8 mouse cellular contexts compared by ENCODE assay signal in genomic region chr5:63969476-63970112, GRCm38 (mm10). TPM values are rescaled to one million over a fixed set of nuclear protein-coding genes. Genes with fewer than 3 reads are reported as not detected.
DNase-seq lines count a peak whose midpoint lies in the region; ATAC-seq lines count a peak whose summit lies in the region.

No protein-coding gene starts in this region.

- peak overlapping the region; percentile 63 for H3K4me2 ChIP-seq in embryonic facial prominence, embryonic 12.5 days (replicated peaks)
- H3K4me2 ChIP-seq in intestine, embryonic 16.5 days (ENCODE audit: low read depth, low read length) = peak overlapping the region; percentile 51
- H3K4me2 ChIP-seq in neural tube, embryonic 13.5 days = peak overlapping the region; percentile 84

- peak; percentile 21; the same call in 1 of the 2 replicates for ATAC-seq in cerebellum, adult (ENCODE audit: insufficient number of reproducible peaks, low FRiP score, low TSS enrichment)
- ATAC-seq in embryonic facial prominence, embryonic 12.5 days (ENCODE audit: insufficient number of reproducible peaks, insufficient read depth, low FRiP score, low TSS enrichment) = no peak
- no peak for ATAC-seq in intestine, embryonic 16.5 days
- ATAC-seq in neural tube, embryonic 13.5 days (ENCODE audit: low read depth) = no peak

- H3K4me1 ChIP-seq in embryonic facial prominence, embryonic 12.5 days = peaks cover 20% of the 10 kb centered on the region
- H3K4me1 ChIP-seq in intestine, embryonic 16.5 days (ENCODE audit: control insufficient read depth, insufficient read depth, low read length) = peaks cover 29% of the 10 kb centered on the region
- peaks cover 28% of the 10 kb centered on the region for H3K4me1 ChIP-seq in neural tube, embryonic 13.5 days (replicated peaks)

- no peaks in the 10 kb centered on the region for H3K9me3 ChIP-seq in embryonic facial prominence, embryonic 12.5 days
- H3K9me3 ChIP-seq in intestine, embryonic 16.5 days (ENCODE audit: control insufficient read depth, low read length) = no peaks in the 10 kb centered on the region
- H3K9me3 ChIP-seq in neural tube, embryonic 13.5 days = no peaks in the 10 kb centered on the region

- no peaks in the 10 kb centered on the region for H3K27me3 ChIP-seq in embryonic facial prominence, embryonic 12.5 days
- no peaks in the 10 kb centered on the region for H3K27me3 ChIP-seq in intestine, embryonic 16.5 days (replicated peaks; ENCODE audit: control insufficient read depth, insufficient read depth, low read length)
- no peaks in the 10 kb centered on the region for H3K27me3 ChIP-seq in neural tube, embryonic 13.5 days

- DNase-seq in cerebellum, postnatal 14 days = no peak
- peak; percentile 57 for DNase-seq in 3T3-L1 (ENCODE audit: low read depth, low spot score)
- no peak for DNase-seq in thymus, postnatal 36 days
- DNase-seq in layer of hippocampus, adult 11-12 months (ENCODE audit: low spot score) = no peak

- no peaks in the 10 kb centered on the region for H3K36me3 ChIP-seq in embryonic facial prominence, embryonic 12.5 days
- H3K36me3 ChIP-seq in intestine, embryonic 16.5 days (ENCODE audit: control insufficient read depth, insufficient read depth, low read length) = no peaks in the 10 kb centered on the region
- no peaks in the 10 kb centered on the region for H3K36me3 ChIP-seq in neural tube, embryonic 13.5 days

- peak overlapping the region; percentile 72; the same call in 1 of the 2 replicates for H3K4me3 ChIP-seq in embryonic facial prominence, embryonic 12.5 days
- peak overlapping the region; percentile 87; the same call in 1 of the 2 replicates for H3K4me3 ChIP-seq in intestine, embryonic 16.5 days (ENCODE audit: low read length)
- H3K4me3 ChIP-seq in neural tube, embryonic 13.5 days = peak overlapping the region; percentile 68

- 25% methylated on average over 5 of the region's 5 CpGs for WGBS in embryonic facial prominence, embryonic 12.5 days
- WGBS in intestine, embryonic 16.5 days = 19% methylated on average over 5 of the region's 5 CpGs
- WGBS in neural tube, embryonic 13.5 days = 30% methylated on average over 5 of the region's 5 CpGs

- H3K9ac ChIP-seq in embryonic facial prominence, embryonic 12.5 days = no peak overlapping the region
- H3K9ac ChIP-seq in intestine, embryonic 16.5 days (ENCODE audit: low read depth, low read length) = no peak overlapping the region
- peak overlapping the region; percentile 79; the same call in 1 of the 2 replicates for H3K9ac ChIP-seq in neural tube, embryonic 13.5 days

- peak overlapping the region; percentile 54 for H3K27ac ChIP-seq in embryonic facial prominence, embryonic 12.5 days
- H3K27ac ChIP-seq in intestine, embryonic 16.5 days (ENCODE audit: low read length) = peak overlapping the region; percentile 65
- H3K27ac ChIP-seq in neural tube, embryonic 13.5 days (replicated peaks) = no peak overlapping the region

RNA-seq across cellular contexts. Expression of gene Rell1, which starts 0.9 kb away (rescaled TPM):
- polyA plus RNA-seq in embryonic facial prominence, embryonic 12.5 days (2016; fragmentation: Nextera tagmentation; extraction: Ambion mirVana) = 19.5 and 22.1 TPM in 2 replicates
- polyA plus RNA-seq in intestine, embryonic 16.5 days (2015; fragmentation: Nextera tagmentation; extraction: Ambion mirVana) = 14.7 and 16.4 TPM in 2 replicates
- polyA plus RNA-seq in neural tube, embryonic 13.5 days (2015; fragmentation: Nextera tagmentation; extraction: Ambion mirVana) = 11.7 and 13.7 TPM in 2 replicates
